Mouse (Mus musculus): Measurements from ENCODE around the gene Esf1.

DNA sequence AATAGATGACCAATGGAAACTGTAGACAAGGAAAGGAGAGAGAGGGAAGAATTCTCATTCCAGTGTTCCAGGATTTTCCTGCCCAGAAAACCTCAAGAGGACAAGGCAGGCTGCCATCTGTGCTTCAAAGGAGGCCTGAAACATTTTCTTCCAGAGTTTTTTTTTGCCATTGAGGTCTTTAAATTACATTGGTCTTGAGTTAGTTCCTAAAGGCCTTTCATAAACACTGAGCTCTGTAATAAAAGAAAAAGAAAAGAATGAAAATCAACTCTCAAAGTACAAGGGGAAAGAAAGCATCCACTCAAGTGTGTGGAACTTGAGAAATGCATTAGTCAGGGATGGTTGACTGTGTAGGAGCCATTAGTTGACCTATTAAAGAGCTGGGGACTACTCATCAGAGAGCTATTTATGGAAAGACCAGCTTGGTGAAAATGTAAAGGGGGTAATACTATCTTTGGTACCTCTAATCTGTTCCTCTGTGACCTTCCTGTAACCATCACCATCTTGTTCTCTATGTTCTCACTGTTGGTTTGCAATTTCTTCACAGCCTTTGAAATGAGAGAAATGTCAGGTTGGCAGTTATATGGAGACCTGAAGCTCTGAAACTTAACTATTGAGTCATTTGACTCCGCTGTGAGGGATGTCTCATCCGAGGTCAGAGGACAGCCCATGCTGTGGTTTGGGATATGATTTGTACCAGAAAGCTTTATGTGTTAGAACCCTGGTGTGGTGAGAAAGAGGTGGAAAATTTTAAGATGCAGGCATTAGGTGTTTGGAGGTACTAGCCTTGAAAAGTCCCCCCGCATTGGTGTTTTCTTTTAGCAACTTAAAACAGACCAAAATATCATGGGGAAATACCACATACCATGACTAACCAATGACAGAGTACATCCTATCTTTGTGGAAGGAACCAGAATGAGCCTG lies 69.6 kb downstream of the Esf1 start:
- TF ChIP-seq POLR2A (IDR thresholded peaks at IDR 0.05; ENCODE audit: borderline replicate concordance, extremely low read depth, insufficient read depth, insufficient read length, poor library complexity, severe bottlenecking): no peak
- TF ChIP-seq CTCF (IDR thresholded peaks at IDR 0.05; ENCODE audit: borderline replicate concordance, extremely low read depth, insufficient read depth, insufficient read length): no peak
